Mouse (Mus musculus) small intestine, adult 2 months (tissue): ENCODE measurements around the gene Zan.

ENCODE experiments used
- CTCF ChIP-seq: fragments of 200-500 bp; IDR thresholded peaks from 2 replicates; pipeline ENCODE4 v1.5.1; 2012; ENCODE audit warnings: low read depth, mild to moderate bottlenecking, control low read depth, inconsistent platforms, low read length, moderate library complexity, mixed read lengths; ENCODE audit not compliant: insufficient replicate concordance, insufficient read length; ENCODE audit errors: extremely low read depth
- POLR2A ChIP-seq: fragments of 200-500 bp; IDR thresholded peaks from 2 replicates; pipeline ENCODE4 v1.6.1; 2012; ENCODE audit warnings: low read depth, mild to moderate bottlenecking, control low read depth, inconsistent platforms, low read length, moderate library complexity

DNA sequence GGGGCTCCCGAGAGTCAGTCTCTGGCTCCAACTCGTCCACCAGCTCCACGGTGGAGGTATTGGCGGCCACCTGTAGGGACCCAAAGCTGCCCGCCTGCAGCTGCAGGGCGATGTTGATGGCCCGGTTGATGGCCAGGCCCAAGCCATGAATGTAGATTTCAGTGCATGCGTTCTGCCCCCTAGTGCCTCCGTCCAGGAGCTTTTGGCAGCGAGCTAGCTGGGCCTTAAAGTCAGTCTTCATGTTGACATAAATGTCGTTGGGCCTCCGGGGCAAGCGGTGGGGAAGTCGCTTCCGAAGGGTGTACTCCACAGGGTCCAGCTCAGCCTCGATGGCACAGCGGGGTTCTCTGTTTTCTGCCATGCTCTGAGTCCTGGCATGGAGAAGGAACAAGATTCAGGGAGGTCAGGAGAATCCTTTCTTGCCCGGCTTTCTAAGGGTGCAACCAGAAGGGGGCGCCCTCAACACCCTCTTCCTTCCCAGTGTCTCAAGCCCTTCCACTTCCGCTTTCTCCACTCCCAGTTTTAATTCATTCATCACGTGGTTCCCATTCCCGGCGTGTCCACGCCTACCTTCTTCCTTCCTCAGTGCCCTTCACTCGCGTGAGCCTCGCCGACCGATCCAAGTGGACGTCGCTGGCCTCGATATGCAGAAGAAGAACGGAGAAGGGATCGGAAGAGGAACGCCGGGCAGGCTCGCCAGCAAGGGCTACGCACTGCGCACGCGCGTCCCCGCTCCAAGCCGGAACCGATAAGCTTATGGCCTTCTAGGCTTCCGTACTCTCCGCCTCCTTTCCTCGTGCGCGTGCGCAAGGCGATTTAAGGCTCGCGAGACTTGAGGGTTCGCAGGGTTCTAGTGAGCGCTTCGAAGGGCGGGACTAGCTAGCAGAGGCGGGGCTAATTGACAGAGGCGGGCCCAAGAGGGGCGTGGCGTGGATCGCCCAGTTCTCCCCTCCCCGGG is 25.1 kb upstream of the Zan start, which contains the start of gene Pop7:
- TF ChIP-seq CTCF (peak; percentile 94), POLR2A (no peak)
